Mouse (Mus musculus): ENCODE results near the gene Mageb5. TPM values are rescaled to one million over a fixed set of nuclear protein-coding genes. Genes with fewer than 3 reads are reported as not detected.
"Not testable (repeated sequence)": the region's sequence is repeated elsewhere in the genome, so short reads cannot be mapped to it uniquely, and the experiment has no call there.

The Mageb5 gene
- not detected in 2 replicates for polyA plus RNA-seq (2012; rRNA removed)

DNA sequence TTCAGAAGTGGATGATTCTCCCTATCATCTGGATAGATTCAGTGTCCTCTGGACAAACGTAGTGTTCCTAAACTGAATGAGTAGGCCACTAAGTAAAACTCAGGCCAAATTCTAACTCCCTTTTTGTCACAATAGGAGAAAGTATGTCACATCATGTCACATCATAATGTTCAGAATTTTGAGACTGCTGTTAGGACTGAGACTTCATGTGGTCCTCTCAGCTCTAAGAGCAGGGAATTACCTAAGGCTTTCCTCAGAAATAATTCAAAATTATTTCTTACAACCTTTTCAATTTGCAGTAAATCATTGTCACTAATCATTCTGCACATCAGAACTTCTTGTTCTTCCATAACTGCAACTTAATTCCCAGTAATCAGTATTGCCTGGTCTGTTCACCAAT lies at the start of gene Mageb5:
Gene Mageb5, minus strand, starts transcription at position 101 of the 400 bp plus-strand sequence.
- DNase-seq (ENCODE audit: low read depth, low spot score) = not testable (repeated sequence)
- WGBS = 80% methylated on average over 1 of the region's 1 CpGs

GRCm38 (mm10) chrX:91759591-91760226 lies 23.1 kb downstream of the Mageb5 start:
- not testable (repeated sequence) for DNase-seq (ENCODE audit: low read depth, low spot score)
- WGBS = no CpG with 5 or more reads among the region's 1 CpGs

Other genes starting within 250 kb of the Mageb5 start
- not detected in 2 replicates for gene 1700084M14Rik, start 207.1 kb downstream of the Mageb5 start, polyA plus RNA-seq (2012; rRNA removed)
- gene Gm14781, start 150.8 kb downstream of the Mageb5 start, polyA plus RNA-seq (2012; rRNA removed) = not detected in 2 replicates
- not detected in 2 replicates for gene Mageb1, start 233.3 kb upstream of the Mageb5 start, polyA plus RNA-seq (2012; rRNA removed)